Mouse (Mus musculus) lung, postnatal 0 days (tissue): Measurements from ENCODE around the gene Cep68. TPM values are rescaled to one million over a fixed set of nuclear protein-coding genes. Genes with fewer than 3 reads are reported as not detected.
A peak's percentile ranks its signal among the peaks of the same experiment; 100 is the strongest.
"Not testable (repeated sequence)": the region's sequence is repeated elsewhere in the genome, so short reads cannot be mapped to it uniquely, and the experiment has no call there.

Source experiments
- ATAC-seq: fragments of 200-750 bp; cut with Nextera tagmentation; 2 replicates; pipeline ENCODE4 v1.8.0; 2017; ENCODE audit warnings: moderate library complexity
- DNase-seq: peaks from one replicate; pipeline ENCODE4 v3.0.0-alpha.2; 2016; ENCODE audit warnings: low spot score
- H3K27ac ChIP-seq: fragments of 300-500 bp; sonication (generic); 2 replicates; pipeline ENCODE4 v1.5.1; 2014; ENCODE audit warnings: antibody characterized with exemption, mild to moderate bottlenecking, low read length, mixed read lengths
- H3K27me3 ChIP-seq: fragments of 300-500 bp; sonication (generic); replicated peaks from 2 replicates; pipeline ENCODE4 v1.6.1; 2014; ENCODE audit warnings: low read length, mixed read lengths; ENCODE audit not compliant: insufficient read depth
- H3K36me3 ChIP-seq: fragments of 300-500 bp; sonication (generic); 2 replicates; pipeline ENCODE4 v1.6.1; 2014; ENCODE audit warnings: low read length, mixed read lengths; ENCODE audit not compliant: insufficient read depth
- H3K4me1 ChIP-seq: fragments of 300-500 bp; sonication (generic); 2 replicates; pipeline ENCODE4 v1.6.1; 2014; ENCODE audit warnings: antibody characterized with exemption, low read depth, low read length, mixed read lengths; ENCODE audit not compliant: insufficient read depth
- H3K4me2 ChIP-seq: fragments of 300-500 bp; sonication (generic); replicated peaks from 2 replicates; pipeline ENCODE4 v1.6.1; 2014; ENCODE audit warnings: low read depth, mild to moderate bottlenecking, low read length, moderate library complexity, mixed read lengths
- H3K4me3 ChIP-seq: fragments of 300-500 bp; sonication (generic); 2 replicates; pipeline ENCODE4 v1.5.1; 2014; ENCODE audit warnings: low read depth, low read length
- H3K9ac ChIP-seq: fragments of 300-500 bp; sonication (generic); replicated peaks from 2 replicates; pipeline ENCODE4 v1.6.1; 2014; ENCODE audit warnings: low read depth, mild to moderate bottlenecking
- H3K9me3 ChIP-seq: fragments of 300-500 bp; sonication (generic); 2 replicates; pipeline ENCODE4 v1.6.1; 2016; ENCODE audit warnings: low read length, mixed read lengths
- CTCF ChIP-seq: IDR thresholded peaks from 2 replicates; pipeline ENCODE4 v1.5.1; 2016; ENCODE audit warnings: antibody characterized with exemption, mild to moderate bottlenecking
- EP300 ChIP-seq: IDR thresholded peaks from 2 replicates; pipeline ENCODE4 v1.6.1; 2016; ENCODE audit warnings: antibody characterized with exemption, mild to moderate bottlenecking, control low read depth
- WGBS: fragments of 180-500 bp; shearing (Covaris S2); extraction: QIAGEN DNeasy Blood & Tissue Kit; methylation state at CpG from one replicate; pipeline ENCODE4 v1.1.7; 2014; 5-methylcytosine and 5-hydroxymethylcytosine counted together
- polyA plus RNA-seq: library from polyadenylated mRNA; unstranded; fragments of >200 nt; fragmentation: Nextera tagmentation; extraction: Ambion mirVana; gene quantifications from 2 replicates; pipeline ENCODE4 v1.2.1, GENCODE M21; 2015

Cep68 gene
- polyA plus RNA-seq, 1 experiment from 2014 or later, result 12.5 TPM

DNA sequence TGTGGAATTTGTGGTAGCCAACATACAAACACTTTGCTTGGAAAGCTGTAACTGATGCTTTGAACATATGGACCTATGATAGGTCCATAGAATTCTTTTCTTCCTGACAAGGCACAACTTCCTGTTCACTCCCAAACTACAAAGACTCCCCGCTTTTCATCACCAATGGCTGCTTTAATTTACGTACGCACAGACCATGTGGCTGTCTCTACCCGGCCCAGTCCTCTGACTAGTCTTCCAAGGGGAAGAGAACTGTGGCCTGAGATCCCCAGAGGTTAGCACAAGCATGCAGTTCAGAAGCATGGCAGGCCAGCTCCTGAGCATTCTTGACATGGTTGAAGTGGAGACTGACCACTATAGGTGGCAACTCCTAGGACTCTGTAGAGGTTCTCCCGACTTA lies 20.6 kb downstream of the Cep68 start:
- no peaks in the 10 kb centered on the region for H3K4me1 ChIP-seq
- no peak for ATAC-seq
- no peak overlapping the region for H3K9ac ChIP-seq
- no peak for DNase-seq
- no peak overlapping the region for H3K4me3 ChIP-seq
- H3K36me3 ChIP-seq, result peaks cover 25% of the 10 kb centered on the region
- no peak overlapping the region for H3K4me2 ChIP-seq
- H3K27ac ChIP-seq, result no peak overlapping the region
- 69% methylated on average over 5 of the region's 5 CpGs for WGBS
- TF ChIP-seq EP300 (no peak), CTCF (no peak)
- no peaks in the 10 kb centered on the region for H3K9me3 ChIP-seq
- no peaks in the 10 kb centered on the region for H3K27me3 ChIP-seq

DNA sequence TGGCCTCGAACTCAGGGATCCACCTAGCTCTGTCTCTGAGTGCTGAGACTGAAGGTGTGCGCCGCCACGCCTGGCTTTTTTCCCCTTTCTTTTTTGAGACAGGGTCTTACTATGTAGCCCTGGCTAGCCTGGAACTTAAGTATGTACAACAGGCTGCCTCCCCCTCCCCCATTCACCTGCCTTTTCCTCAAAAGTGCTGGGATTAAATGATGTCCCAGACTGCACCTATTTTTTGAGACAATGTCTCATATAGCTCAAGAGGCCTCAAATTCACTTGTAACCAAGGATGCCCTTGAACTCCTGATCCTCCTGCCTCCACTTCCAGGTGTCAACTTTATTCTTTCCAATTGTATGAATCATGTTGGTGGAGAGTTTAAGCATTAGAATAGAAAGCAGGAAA lies 23.3 kb downstream of the Cep68 start:
- DNase-seq (no peak), ATAC-seq (no peak)
- H3K4me2 ChIP-seq, result no peak overlapping the region
- no peaks in the 10 kb centered on the region for H3K27me3 ChIP-seq
- no peak overlapping the region for H3K4me3 ChIP-seq
- H3K27ac ChIP-seq, result no peak overlapping the region
- H3K4me1 ChIP-seq, result no peaks in the 10 kb centered on the region
- WGBS, result 91% methylated on average over 4 of the region's 4 CpGs
- H3K9ac ChIP-seq, result no peak overlapping the region
- no peaks in the 10 kb centered on the region for H3K9me3 ChIP-seq
- H3K36me3 ChIP-seq, result peaks cover 34% of the 10 kb centered on the region
- TF ChIP-seq CTCF (no peak), EP300 (no peak)

- no peak for ATAC-seq
- Histone ChIP-seq H3K4me1 (no peaks in the 10 kb centered on the region), H3K36me3 (peaks cover 37% of the 10 kb centered on the region), H3K27me3 (no peaks in the 10 kb centered on the region), H3K4me2 (no peak overlapping the region), H3K9ac (no peak overlapping the region), H3K4me3 (no peak overlapping the region), H3K9me3 (no peaks in the 10 kb centered on the region), H3K27ac (no peak overlapping the region)
- DNase-seq, result no peak
- TF ChIP-seq CTCF (no peak), EP300 (no peak)
- 78% methylated on average over 6 of the region's 6 CpGs for WGBS
These were observed 25.0 kb downstream of the Cep68 start for GRCm38 (mm10) chr11:20224196-20224595.

DNA sequence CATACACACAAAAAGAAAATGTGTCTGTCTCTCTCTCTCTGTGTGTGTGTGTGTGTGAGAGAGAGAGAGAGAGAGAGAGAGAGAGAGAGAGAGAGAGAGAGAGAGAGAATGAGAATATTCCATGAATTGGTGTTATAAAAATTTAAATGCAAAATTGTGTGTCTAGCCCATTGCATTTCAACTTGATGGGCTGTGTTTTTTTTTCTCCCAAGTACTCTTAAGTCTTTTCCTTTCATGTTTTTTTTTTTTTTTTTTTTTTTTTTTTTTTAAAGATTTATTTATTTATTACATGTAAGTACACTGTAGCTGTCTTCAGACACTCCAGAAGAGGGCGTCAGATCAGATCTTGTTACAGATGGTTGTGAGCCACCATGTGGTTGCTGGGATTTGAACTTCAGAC lies 27.6 kb downstream of the Cep68 start:
- no CpG with 5 or more reads among the region's 1 CpGs for WGBS
- H3K4me3 ChIP-seq, H3K9ac ChIP-seq, H3K27me3 ChIP-seq, ATAC-seq, DNase-seq, H3K27ac ChIP-seq, H3K4me2 ChIP-seq, H3K9me3 ChIP-seq, H3K4me1 ChIP-seq: not testable (repeated sequence)
- H3K36me3 ChIP-seq, result peaks cover 37% of the 10 kb centered on the region

DNA sequence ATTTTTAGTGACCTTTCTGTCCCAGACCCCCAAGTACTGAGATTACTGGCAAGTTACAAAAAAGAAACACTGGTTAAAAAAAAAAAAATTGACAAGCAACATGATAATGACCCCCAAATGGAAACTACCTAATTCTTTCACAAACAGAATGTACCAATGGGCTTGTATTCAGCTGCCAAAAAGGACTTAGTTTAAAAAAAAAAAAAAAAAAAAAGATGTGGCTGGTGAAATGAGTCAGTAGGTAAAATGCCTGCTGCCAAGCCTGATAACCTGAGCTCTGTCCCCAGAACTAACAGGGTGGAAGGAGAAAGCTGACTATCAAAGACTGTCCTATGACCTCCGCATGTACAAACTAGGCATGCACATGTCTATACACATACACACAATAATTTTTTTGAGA lies 32.0 kb downstream of the Cep68 start:
- H3K4me3 ChIP-seq, result no peak overlapping the region
- TF ChIP-seq EP300 (no peak), CTCF (no peak)
- whole genome bisulfite sequencing, result 100% methylated on average over 1 of the region's 1 CpGs

GRCm38 (mm10) chr11:20216415-20216814 lies 32.8 kb downstream of the Cep68 start:
- DNase-seq, result no peak
- H3K36me3 ChIP-seq, result peaks cover 15% of the 10 kb centered on the region

More for the DNA sequence above, 32.0 kb downstream of the Cep68 start:
- Histone ChIP-seq H3K36me3 (peaks cover 15% of the 10 kb centered on the region), H3K27me3 (no peaks in the 10 kb centered on the region), H3K27ac (no peak overlapping the region), H3K4me2 (no peak overlapping the region), H3K9me3 (no peaks in the 10 kb centered on the region), H3K9ac (no peak overlapping the region), H3K4me1 (no peaks in the 10 kb centered on the region)
- ATAC-seq (no peak), DNase-seq (no peak)

GRCm38 (mm10) chr11:20214779-20215178 lies 34.5 kb downstream of the Cep68 start:
- no peak overlapping the region for H3K27ac ChIP-seq
- H3K4me1 ChIP-seq, result peaks cover 5% of the 10 kb centered on the region; the same call in 1 of the 2 replicates
- H3K9me3 ChIP-seq, result no peaks in the 10 kb centered on the region
- H3K4me3 ChIP-seq, result no peak overlapping the region
- WGBS, result 97% methylated on average over 1 of the region's 1 CpGs
- TF ChIP-seq CTCF (peak; percentile 61), EP300 (no peak)
- no peaks in the 10 kb centered on the region for H3K27me3 ChIP-seq
- no peak for ATAC-seq
- H3K36me3 ChIP-seq, result peaks cover 5% of the 10 kb centered on the region
- H3K4me2 ChIP-seq, result no peak overlapping the region
- no peak overlapping the region for H3K9ac ChIP-seq
- DNase-seq, result no peak

More at GRCm38 (mm10) chr11:20216415-20216814, 32.8 kb downstream of the Cep68 start:
- ATAC-seq, result no peak
- Histone ChIP-seq H3K4me1 (peaks cover under 1% of the 10 kb centered on the region; the same call in 1 of the 2 replicates), H3K4me3 (no peak overlapping the region), H3K27me3 (no peaks in the 10 kb centered on the region), H3K4me2 (no peak overlapping the region), H3K27ac (no peak overlapping the region), H3K9me3 (no peaks in the 10 kb centered on the region), H3K9ac (no peak overlapping the region)
- TF ChIP-seq EP300 (no peak), CTCF (peak; percentile 42)
- WGBS, result 85% methylated on average over 4 of the region's 4 CpGs
